Mouse (Mus musculus) activated CD4-positive, CD25-positive, alpha-beta regulatory T cell, adult 4 months (primary cell): ENCODE measurements at regions not wholly inside any gene's neighbourhood (a gene's known extent, or its start where the extent isn't known, plus 50 kb on each side); places are given as distances from the start of the nearest gene placed in this dataset.

Experiments
- ATAC-seq: one replicate; pipeline ENCODE4 v1.8.0; 2017

DNA sequence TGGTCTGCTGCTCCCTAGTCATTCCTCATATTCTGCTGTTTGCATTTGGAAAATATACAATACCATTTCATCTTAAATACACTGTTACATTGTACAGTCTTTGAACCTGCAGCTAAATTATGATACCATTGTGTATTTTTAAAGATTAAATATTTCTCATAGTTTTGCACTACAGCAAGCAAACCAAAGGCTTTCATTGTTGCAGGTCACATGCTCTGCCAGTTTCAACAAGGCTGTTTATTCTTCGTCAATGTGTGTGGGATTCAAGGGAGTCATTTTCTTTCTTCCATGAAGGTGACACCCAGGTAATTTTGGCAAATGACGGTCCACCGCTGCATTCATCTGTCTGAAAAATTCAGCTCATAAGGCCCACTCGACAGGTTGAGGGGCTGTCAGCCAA lies 200.9 kb upstream of the Lrig1 start:
- no peak for ATAC-seq

DNA sequence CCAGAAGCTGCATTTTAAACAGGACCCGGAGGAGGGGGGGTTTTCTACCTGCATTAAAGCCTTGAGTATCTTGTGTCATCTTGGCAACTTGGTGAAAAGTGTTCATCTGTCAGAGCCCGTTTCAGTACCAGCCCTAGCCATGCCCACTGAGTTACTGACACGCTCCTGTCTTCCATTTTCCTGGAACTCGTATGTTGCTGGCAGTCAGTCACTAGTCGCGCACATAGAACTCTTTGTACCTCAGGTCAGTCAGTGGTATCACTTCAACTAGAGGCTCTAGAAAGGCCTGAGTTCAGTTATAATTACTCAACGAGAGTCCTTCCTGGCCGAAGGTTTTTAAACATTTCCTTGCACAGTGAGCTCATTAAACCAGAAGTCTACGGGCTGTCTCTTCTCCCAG lies 198.9 kb upstream of the Lrig1 start:
- ATAC-seq: no peak

DNA sequence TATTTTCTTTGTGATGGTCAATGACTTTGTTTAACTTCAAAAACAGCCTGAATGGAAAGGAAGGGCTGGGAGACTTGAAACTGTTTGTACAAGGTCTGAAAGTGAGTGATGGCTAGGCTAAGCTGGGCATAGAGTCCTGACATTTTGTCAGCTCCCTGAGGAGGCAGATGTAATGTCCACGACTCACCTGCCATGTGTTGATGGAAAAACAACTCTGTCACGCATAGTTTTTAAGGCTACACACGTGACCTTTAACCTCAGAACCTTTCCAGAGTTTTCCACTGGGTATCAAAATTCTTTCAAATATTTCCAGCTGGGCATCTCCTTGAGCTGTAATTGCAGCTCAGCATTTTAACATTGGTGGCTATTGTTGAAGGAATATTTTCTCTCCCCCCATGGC lies 190.2 kb upstream of the Lrig1 start:
- no peak for ATAC-seq

DNA sequence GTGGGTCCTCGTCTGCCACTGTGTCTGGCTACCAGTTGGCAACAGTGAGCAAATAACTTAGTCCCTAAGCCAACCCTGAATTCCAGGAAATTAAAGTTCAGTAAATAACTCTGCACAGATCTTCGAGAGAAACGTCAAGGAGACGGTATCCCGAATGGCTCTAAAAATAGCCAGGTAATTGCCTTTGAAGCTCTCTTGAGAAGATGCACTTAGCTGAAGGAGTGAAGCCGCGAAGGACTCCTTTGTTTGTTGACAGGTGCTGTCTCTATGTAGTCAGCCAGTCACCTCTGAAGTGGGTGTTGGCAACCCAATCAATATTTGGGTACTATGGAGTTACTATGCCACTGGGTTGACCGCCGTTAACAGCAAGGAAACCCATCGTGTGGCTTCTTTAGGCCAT lies 189.3 kb upstream of the Lrig1 start:
- ATAC-seq: no peak

DNA sequence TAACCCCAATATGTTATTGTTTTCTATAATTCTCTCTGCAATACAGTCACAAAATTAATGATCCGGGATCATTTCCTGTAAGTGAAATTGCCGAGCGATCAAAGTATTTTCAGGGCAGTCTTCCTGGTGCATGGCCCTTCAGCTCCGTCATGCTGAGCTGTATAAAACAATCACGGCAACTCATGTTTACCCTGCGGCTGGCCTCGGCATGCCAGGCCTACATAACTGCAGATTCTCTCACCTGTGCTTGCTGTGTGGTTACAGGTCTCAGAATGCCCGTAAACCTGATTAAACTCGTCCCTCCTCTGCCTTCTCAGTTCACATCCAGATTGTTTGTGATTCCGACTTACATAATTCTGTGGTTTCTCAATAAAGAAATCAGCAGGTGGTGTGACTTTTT lies 181.2 kb upstream of the Lrig1 start:
- ATAC-seq: no peak

DNA sequence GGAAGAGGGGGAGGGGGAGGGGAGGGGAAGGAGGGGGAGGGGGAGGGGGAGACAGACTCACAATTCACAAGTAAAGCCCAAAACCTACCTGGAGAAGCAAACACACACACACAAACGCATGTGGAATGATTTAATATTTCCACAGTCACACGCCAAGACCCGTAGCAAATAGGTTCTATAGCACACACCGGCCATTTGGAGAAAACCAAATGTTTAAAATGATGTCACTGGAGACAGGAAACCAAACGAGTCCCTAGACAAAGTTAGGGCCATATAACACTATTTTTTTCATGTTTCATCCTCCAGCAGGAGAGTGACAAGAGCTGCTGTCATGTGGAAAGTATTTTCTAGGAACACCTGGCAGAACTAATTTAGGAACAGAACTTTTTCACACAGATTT lies 175.9 kb upstream of the Lrig1 start:
- no peak for ATAC-seq

DNA sequence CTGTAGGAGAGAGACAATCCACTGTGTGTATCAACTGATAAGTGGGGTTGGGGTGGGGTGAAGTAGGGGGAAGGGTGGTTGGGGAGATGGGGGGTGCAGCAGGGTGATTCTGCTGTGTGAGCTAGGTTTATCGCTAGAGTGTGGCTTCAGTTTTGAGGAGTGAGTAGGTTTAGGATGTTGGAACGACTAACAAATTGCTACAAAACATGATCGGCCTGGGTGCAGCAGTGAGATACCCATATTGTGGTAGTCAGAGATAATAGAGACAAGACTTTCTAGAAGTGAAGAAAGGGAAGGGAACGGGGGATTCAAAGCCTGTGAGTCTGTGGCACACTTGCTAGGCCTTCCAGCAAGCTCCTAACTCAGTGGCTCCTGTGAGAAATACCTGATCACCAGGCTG lies 175.1 kb upstream of the Lrig1 start:
- ATAC-seq: no peak

DNA sequence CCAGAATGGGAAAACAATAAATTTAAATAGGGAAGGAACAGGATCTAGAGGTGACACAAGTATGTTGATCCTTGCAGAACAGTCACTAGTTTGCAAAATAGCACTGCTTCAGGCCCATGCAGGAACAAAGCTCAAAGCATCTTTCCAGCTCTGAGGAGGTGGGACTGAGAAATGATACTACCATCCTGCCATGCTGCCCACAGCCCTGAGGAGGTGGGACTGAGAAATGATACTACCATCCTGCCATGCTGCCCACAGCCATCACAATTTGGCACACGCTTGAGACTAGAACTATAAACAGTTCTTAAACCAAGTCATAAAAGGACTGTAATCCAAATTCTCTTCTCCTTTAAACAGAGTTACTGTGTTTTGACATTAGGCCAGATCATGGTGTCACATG lies 174.5 kb upstream of the Lrig1 start:
- ATAC-seq: no peak

DNA sequence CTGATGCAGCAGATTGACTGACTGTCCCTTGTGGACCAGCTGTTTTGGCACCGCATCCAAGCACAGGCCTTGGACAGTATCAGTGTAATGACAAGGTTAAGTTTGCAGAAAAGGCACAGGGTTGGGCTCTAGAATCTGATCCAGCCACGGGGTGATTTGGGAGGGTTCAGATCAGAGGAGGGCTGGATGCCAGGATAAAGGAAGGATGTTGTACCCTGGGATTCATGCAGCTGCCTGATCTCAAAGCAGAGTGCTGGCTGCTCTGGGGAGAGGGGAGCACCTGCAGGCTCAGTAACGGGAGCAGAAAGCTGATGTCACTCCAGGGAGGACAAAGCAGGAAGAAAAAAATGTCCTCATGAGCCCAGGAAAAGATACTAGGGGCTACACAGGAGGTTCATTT lies 168.0 kb upstream of the Lrig1 start:
- ATAC-seq: no peak

DNA sequence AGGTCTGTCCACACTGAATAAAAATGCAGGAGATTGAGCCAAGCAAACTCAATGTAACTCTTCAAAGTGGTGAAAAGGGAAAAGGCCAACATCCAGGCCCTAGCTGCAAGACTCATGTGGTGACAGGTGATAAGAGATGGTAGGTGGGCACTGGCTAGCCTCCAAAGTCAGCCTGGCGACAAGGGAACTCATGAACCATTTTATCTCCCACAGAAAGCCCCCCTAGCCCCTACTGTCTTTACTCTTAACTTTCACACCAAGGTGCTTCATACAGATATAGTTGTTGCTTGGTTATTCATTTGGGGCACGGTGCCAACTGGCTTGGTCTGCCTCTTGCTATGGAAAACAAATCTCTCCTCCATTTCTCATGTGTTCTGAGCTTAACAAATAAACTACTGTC lies 165.5 kb upstream of the Lrig1 start:
- ATAC-seq: no peak

DNA sequence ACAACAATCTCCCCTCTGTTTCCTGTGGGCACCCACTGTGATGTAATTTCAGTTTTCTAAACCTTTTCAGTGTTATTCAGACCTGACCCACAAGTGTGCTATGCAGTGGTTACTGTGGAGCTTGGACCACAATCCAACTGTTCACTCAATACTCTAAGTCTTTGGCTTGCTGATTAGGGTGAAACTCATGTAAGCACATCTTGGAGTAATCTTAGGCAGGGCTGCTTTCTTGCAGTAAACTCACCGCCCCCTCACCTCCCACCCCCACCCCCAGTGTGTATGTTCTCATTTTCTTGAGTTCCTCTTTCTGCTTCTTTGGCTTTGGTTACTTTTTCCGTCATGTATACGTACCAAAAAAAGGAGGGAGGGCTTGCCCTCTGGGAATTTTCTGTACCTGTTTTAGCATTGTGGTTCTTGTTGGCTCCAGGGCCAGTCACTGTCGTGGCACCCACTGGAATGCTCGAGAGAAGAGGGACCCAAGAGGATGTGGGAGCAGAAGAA lies 158.2 kb upstream of the Lrig1 start:
- no peak for ATAC-seq

DNA sequence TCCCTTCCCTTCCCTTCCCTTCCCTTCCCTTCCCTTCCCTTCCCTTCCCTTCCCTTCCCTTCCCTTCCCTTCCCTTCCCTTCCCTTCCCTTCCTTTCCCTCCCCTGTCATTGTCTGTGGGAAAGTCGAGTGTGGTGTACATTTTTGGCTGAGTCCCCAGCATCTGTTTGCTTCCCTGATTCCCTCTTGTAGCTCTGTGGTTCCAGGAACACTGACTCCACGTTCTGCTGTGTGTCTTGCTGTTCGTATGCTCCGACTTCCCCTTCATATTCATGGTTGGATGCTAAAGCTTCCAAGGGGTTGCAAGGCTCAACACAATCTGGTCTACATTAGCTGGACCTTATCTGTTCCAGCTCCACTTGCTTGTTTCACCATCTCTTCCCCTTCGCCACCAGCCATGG lies 150.2 kb upstream of the Lrig1 start:
- no peak for ATAC-seq

DNA sequence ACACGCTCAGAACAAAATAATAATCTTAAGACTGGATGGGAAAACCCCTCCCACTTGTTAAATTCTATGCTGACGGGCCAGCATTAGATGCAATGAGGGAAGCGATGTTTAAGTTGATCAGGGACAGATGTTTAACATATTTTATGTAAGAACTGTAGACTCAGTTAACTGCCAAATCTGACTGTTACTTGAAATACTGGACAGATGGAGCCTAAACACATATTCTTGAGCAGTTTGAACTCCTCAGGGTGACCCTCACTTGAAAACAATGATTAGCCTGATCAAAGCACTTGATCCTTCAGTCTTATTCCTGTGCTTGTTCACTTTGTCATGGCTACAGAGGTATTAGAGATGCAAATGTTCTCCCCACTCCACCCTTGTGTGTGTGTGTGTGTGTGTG lies 149.6 kb upstream of the Lrig1 start:
- ATAC-seq: no peak

DNA sequence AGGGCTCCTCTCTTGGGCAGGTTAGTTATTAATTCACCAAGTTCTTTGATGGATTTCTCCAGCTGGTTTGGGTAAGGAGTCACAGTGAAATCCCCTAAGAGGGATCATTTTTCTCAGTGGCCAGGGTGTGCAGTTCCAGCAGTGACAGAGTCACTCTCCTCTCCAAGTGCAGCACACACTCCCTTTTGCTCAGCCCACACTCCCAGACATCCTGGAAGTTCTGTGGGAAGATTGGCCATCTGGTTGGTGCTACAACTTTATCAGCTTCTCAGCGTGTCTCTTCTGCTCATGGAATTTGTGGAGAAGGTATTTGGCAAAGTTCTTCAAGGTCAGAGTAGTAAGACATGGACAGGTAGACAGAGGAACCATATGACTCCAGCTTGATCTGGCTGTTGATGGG lies 148.5 kb upstream of the Lrig1 start:
- ATAC-seq: no peak

DNA sequence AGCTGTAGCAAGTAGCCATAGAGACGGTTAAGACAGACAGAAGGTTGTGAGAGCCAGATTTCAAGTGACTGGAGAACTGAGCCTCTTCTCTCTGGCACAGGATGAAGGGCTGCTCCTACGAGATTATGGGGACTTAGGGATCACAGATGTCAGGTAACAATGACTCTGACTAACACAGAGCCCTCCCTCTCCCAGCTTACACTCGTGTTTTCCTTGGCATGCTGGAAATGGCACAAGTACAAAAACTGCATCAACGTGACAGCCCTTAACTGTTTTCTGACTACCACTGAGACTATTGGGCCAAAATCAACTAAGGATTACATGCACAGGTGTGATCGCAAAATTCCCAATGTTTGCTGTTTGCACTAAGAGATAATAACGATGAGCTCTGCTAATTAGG lies 145.9 kb upstream of the Lrig1 start:
- no peak for ATAC-seq

DNA sequence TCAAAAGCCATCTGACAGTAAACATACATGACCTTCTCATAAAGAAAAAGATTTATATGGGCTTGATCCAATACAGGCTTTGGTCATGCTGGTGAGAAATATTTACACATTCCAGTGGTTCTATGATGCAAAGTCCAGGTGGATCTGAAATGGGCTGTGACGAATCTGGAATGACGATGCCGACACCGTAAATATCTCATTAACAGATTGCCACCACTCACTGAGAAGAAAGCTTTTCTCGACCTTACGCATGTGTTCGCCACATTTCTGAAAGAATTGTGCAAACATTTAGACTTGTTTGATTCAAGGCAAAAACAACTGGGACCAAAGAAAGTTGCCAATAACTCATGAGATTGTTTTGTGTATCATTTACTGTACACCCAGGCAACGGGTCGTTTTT lies 142.9 kb upstream of the Lrig1 start:
- no peak for ATAC-seq

DNA sequence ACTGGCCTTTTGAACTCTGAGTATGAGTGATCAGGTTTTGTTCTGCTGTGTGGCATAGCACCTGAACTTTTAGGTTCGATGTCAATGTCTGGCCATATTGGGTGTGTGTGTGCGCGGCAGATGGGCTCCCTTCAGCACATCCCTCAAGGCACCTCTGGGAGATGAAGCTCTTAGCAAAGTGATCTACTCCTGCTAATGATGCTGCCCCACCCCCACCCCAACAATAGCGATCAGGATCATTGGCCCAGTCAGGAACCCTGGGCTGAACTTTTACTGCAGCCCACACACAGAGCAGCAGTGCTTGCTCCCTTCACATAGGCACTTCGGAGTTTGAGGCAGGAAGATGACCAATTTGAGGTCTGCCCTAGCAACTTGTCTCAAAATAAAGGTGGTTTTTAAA lies 141.9 kb upstream of the Lrig1 start:
- no peak for ATAC-seq

DNA sequence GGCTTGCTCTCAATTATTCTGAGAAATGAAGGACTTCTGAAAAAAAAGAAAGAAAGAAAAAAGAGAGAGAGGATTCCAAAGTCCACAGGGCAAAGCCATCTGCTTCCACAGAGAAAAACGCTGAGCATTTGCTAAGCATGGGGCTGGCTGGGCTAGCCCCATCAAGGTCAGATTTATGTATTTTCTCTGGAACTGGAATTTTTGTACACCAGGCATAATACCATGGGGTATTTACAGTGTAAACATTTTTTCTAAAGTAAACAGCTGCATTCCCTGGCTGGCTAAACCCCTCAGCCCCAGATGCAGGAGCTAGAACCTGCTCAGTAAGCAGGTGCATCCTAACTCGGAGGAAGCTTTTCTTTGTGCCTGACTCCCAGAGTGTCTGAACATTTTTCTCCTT lies 135.8 kb upstream of the Lrig1 start:
- ATAC-seq: no peak

DNA sequence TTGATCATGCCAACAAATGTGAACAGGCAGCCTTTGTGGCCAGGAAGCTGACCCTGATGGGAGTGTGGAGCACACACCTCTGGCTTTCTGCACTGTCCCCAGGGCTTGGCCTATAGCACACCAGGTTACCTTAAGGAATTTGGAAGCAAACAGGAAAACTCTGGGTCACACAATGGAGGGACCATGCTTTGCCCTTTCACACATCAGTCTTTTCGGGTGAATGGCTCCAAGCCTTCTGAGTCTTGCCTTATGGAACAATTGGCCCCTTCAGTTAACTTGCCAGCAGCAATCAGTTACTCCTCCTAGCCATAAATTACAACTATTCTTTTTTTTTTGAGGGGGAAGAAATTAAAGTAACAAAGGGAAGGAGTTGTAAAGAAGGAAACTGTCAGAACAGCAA lies 134.6 kb upstream of the Lrig1 start:
- ATAC-seq: no peak

DNA sequence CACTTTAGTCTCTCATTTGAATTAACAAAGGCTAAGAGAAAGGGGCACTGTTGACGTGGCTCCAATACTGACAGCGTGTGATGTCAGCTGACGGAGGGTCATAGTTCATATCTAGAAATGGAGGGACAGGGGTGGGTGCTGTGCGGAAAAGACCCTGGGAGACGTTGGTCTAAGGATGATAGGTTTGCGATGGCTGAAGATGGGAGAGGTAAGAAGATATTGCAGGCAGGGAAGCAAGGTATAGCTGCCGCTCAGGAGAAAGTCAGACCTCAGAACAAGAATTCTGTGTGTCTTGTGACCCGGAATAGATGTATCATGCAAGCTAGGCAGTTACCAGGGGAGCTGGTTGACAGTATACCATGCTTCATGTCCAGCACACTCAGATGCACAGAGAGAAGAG lies 130.8 kb upstream of the Lrig1 start:
- ATAC-seq: no peak

DNA sequence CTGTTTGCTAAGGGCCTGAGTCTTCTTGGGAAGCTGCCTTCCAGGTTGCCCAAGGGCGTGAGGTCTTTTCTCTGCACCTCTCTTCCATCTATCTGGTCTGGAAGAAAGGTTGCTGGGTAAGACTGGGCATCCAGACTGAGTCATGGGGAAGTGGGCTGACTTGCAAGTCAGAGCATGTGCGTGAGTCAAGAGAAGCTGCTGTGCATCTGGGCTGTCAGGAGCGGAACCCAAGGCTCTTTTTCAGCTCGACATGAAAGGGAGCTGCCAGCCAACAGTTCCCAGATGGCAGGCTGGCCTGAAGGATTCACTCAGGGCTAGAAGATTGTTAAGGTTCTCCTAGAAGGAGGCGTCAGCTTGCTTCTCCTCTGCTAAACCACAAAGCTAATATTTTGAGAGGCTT lies 129.3 kb upstream of the Lrig1 start:
- no peak for ATAC-seq

DNA sequence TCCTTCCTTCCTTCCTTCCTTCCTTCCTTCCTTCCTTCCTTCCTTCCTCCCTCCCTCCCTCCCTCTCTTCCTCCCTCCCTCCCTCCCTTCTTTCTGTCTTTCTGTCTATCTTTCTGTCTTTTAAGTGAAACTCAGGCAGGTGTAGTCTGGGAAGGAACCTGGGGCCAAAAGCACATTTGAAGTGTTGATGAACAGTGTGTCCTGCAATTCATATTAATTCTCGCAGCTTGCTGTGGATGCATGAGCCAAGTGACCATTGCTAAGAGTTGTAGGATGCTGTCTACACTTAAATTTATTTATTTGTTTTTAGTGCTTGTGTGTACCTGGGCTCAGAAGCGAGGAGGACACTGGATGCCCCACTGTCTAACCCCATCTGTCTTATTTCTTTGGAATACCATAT lies 126.7 kb upstream of the Lrig1 start:
- no peak for ATAC-seq

DNA sequence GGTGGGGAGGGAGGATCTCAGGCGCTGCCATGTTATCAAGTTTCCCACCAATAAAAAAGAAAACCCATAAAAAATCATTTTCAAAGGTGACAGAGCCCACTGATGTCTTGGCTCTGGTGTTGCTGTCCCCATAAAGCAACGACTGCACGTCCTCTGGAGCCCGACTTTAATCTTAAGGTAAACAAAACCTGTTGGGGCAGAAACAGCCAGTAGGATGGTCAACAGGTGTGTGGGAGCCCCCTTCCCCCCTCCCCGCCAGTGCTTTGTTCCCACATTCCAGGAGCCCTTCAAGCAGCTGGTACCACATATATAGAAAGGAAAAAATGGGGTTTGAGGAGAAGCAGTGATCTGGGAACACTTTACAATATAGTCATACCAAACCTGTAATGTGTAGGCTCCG lies 118.3 kb upstream of the Lrig1 start:
- no peak for ATAC-seq

DNA sequence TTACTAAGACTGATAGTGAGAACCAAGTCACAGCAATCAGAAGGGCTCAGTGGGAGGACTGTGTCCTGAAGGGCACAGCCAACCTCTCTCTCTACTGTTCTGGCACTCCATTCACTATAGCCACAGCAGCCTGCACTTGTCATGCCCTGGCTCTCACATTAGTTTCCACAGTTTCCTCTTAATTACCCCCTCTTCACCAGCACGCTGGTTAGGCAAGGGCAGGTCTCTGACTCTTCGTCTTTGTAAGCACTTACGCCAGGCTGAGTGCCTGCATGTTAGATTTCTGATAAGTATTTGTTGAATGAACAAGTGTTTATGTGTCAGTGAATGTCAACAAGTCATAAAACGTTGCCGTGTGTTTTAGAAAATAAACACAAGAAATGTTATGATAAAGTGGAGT lies 116.2 kb upstream of the Lrig1 start:
- no peak for ATAC-seq

DNA sequence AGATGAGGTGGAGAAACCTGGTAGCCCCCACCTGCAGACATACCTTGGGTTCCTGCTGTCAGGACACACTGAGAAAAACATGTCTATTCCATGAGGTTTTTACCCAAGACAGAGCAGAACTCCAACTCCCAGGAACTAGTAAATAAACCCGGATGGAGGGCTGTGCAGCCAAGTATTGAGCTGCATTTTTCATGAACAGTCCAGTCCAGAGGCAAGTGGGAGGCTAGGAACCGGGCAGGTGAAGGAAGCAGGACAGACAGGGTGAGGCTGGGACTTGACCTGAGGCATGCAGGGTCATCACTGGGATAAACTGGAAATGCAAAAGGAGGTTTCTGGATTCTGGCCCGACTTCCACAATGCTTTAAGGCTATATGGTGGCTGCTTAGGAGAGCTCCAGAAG lies 114.8 kb upstream of the Lrig1 start:
- ATAC-seq: no peak

DNA sequence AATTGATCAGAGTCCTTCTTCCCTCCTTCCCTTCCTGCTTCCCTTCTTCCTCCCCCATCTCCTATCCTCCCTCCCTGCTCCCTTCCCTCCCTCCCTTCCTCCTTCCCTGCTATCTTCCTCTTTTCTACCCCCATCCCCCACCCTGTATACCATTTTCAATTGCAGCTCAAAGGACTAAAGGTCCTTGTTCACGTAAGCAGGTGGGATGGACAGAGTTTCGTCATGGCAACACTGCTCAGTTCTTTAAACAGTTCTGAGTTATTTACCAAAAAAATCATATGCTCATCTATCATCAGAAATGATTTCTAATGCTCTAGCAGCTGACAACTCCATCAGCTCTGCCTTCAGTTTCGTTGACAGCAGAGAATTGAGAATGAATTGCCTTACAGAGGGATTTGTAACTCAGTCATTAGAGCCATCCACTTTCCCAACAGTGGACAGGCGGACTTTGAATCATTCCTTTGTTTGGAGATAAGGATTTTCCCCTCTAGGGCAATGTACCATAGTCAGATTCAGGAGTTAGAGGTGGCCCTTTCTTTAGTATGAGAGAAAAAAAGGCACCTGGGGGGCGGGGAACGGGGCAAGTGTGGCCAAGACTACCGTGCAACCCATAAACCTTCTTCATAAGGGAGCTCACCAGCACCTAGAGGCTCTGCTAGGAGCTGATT lies 113.7 kb upstream of the Lrig1 start:
- ATAC-seq: no peak
